ENCODE assay signal across 8 mouse cellular contexts in genomic region chr12:110277259-110277964, GRCm38 (mm10). TPM values are rescaled to one million over a fixed set of nuclear protein-coding genes. Genes with fewer than 3 reads are reported as not detected.
DNase-seq lines count a peak whose midpoint lies in the region; ATAC-seq lines count a peak whose summit lies in the region.

No protein-coding gene starts in this region.

- peaks cover 9% of the 10 kb centered on the region; the same call in 1 of the 2 replicates for H3K9me3 ChIP-seq in erythroblast, embryonic 14.5 days (ENCODE audit: control insufficient read depth, low read length)
- no peaks in the 10 kb centered on the region for H3K9me3 ChIP-seq in hindbrain, embryonic 14.5 days (ENCODE audit: control insufficient read depth, low read length)
- no peaks in the 10 kb centered on the region for H3K9me3 ChIP-seq in midbrain, embryonic 10.5 days (replicated peaks)

- no peaks in the 10 kb centered on the region for H3K4me1 ChIP-seq in erythroblast, embryonic 14.5 days (ENCODE audit: control insufficient read depth)
- H3K4me1 ChIP-seq in hindbrain, embryonic 14.5 days (replicated peaks; ENCODE audit: control insufficient read depth, insufficient read depth, low read length), result no peaks in the 10 kb centered on the region; the same call in 1 of the 2 replicates
- peaks cover 35% of the 10 kb centered on the region for H3K4me1 ChIP-seq in midbrain, embryonic 10.5 days

- H3K27me3 ChIP-seq in erythroblast, embryonic 14.5 days (ENCODE audit: control insufficient read depth), result peaks cover 67% of the 10 kb centered on the region
- peaks cover 81% of the 10 kb centered on the region for H3K27me3 ChIP-seq in hindbrain, embryonic 14.5 days (ENCODE audit: control insufficient read depth, insufficient read depth, low read length)
- H3K27me3 ChIP-seq in midbrain, embryonic 10.5 days (ENCODE audit: low read depth, poor library complexity, severe bottlenecking), result peaks cover 99% of the 10 kb centered on the region

- DNase-seq in ES-CJ7 (ENCODE audit: low read depth, low spot score), result peak; percentile 28
- DNase-seq in hindbrain, embryonic 14.5 days (ENCODE audit: low spot score), result no peak
- DNase-seq in midbrain, embryonic 10.5 days (ENCODE audit: low spot score), result peak; percentile 20
- no peak for DNase-seq in cerebellum, adult 9-11 months
- DNase-seq in cerebellum, postnatal 36 days, result no peak
- DNase-seq in cerebellum, adult 11-12 months, result no peak

- no peaks in the 10 kb centered on the region for H3K36me3 ChIP-seq in erythroblast, embryonic 14.5 days (ENCODE audit: control insufficient read depth)
- no peaks in the 10 kb centered on the region for H3K36me3 ChIP-seq in hindbrain, embryonic 14.5 days (replicated peaks; ENCODE audit: control insufficient read depth, insufficient read depth)
- no peaks in the 10 kb centered on the region for H3K36me3 ChIP-seq in midbrain, embryonic 10.5 days

- no peak for ATAC-seq in erythroblast, adult 5-6 weeks (replicated peaks; ENCODE audit: low FRiP score, poor library complexity, severe bottlenecking)
- ATAC-seq in hindbrain, embryonic 14.5 days (ENCODE audit: low FRiP score), result no peak

- 3% methylated on average over 33 of the region's 33 CpGs for WGBS in hindbrain, embryonic 14.5 days
- 2% methylated on average over 33 of the region's 33 CpGs for WGBS in midbrain, embryonic 10.5 days

- H3K4me2 ChIP-seq in hindbrain, embryonic 14.5 days (replicated peaks), result peak overlapping the region; percentile 71

- no peak overlapping the region for H3K27ac ChIP-seq in hindbrain, embryonic 14.5 days
- H3K27ac ChIP-seq in midbrain, embryonic 10.5 days (replicated peaks), result no peak overlapping the region; the same call in 1 of the 2 replicates

- H3K9ac ChIP-seq in hindbrain, embryonic 14.5 days, result no peak overlapping the region

- peak overlapping the region; percentile 29 for H3K4me3 ChIP-seq in erythroblast, embryonic 14.5 days (replicated peaks)
- peak overlapping the region; percentile 46 for H3K4me3 ChIP-seq in hindbrain, embryonic 14.5 days (replicated peaks; ENCODE audit: low read length)
- peak overlapping the region; percentile 52 for H3K4me3 ChIP-seq in midbrain, embryonic 10.5 days

RNA-seq across cellular contexts. Expression of gene Dio3, which starts 1.5 kb away (rescaled TPM):
- not detected in 2 replicates for polyA plus RNA-seq in erythroblast, embryonic 14.5 days (2012)
- total RNA-seq in erythroblast, adult 5-6 weeks (2015; ENCODE audit: low replicate concordance), result not detected in 2 replicates
- not detected in 2 replicates for total RNA-seq in erythroblast, adult 5-6 weeks (2017; ENCODE audit: low replicate concordance)
- 0.52 and 0.64 TPM in 2 replicates for polyA plus RNA-seq in hindbrain, embryonic 14.5 days (2014; fragmentation: Nextera tagmentation; extraction: Ambion mirVana)
- 0.78 and 0.85 TPM in 2 replicates for polyA plus RNA-seq in midbrain, embryonic 10.5 days (2016; fragmentation: Nextera tagmentation; extraction: Ambion mirVana)

Comparison
In these comparisons a context has a peak if more than half of its experiments do, and no peak if none do; other contexts are left out.
1. DNase-seq: peak in ES-CJ7 (single experiment) and midbrain, embryonic 10.5 days (single experiment); none in hindbrain, embryonic 14.5 days (single experiment), cerebellum, adult 9-11 months (single experiment), cerebellum, postnatal 36 days (0 of 2) and cerebellum, adult 11-12 months (single experiment).
2. Peak in every context shown above with its lines, with median percentiles within 50 percentile points of each other: H3K4me3 ChIP-seq.